Mouse (Mus musculus): ENCODE measurements around the gene Aqp9. TPM values are rescaled to one million over a fixed set of nuclear protein-coding genes. Genes with fewer than 3 reads are reported as not detected.

Aqp9 gene
- polyA plus RNA-seq, 1 experiment = 0.01 TPM

- H3K36me3 ChIP-seq (ENCODE audit: control insufficient read depth, insufficient read depth) = no peaks in the 10 kb centered on the region
- H3K79me3 ChIP-seq (ENCODE audit: low read depth) = no peaks in the 10 kb centered on the region
- H3K27me3 ChIP-seq (ENCODE audit: control insufficient read depth, insufficient read depth, insufficient read length) = peaks cover 11% of the 10 kb centered on the region
- no peak overlapping the region for H3ac ChIP-seq (ENCODE audit: control insufficient read depth, insufficient read length, low read depth)
- H3K4me3 ChIP-seq (ENCODE audit: insufficient read depth, poor library complexity, severe bottlenecking) = no peak overlapping the region
- TF ChIP-seq MYOD1 (IDR thresholded peaks at IDR 0.05; ENCODE audit: control insufficient read depth, insufficient read length, low read depth) (no peak), MYOG (IDR thresholded peaks at IDR 0.05; ENCODE audit: control insufficient read depth, extremely low read depth, insufficient read length) (no peak), MAX (IDR thresholded peaks at IDR 0.05) (no peak)
- H3K79me2 ChIP-seq (ENCODE audit: control insufficient read depth, insufficient read depth) = no peaks in the 10 kb centered on the region
Measured at GRCm38 (mm10) chr9:71166019-71166705, 2.3 kb downstream of the Aqp9 start.

- no peak overlapping the region for H3ac ChIP-seq (ENCODE audit: control insufficient read depth, insufficient read length, low read depth)
- H3K36me3 ChIP-seq (ENCODE audit: control insufficient read depth, insufficient read depth) = no peaks in the 10 kb centered on the region
- no peaks in the 10 kb centered on the region for H3K79me3 ChIP-seq (ENCODE audit: low read depth)
- no peak overlapping the region for H3K4me3 ChIP-seq (ENCODE audit: insufficient read depth, poor library complexity, severe bottlenecking)
- H3K27me3 ChIP-seq (ENCODE audit: control insufficient read depth, insufficient read depth, insufficient read length) = peaks cover 11% of the 10 kb centered on the region
- no peak for TF ChIP-seq MYOG (IDR thresholded peaks at IDR 0.05; ENCODE audit: control insufficient read depth, extremely low read depth, insufficient read length)
- TF ChIP-seq USF1 (IDR thresholded peaks at IDR 0.05; ENCODE audit: low read depth) = no peak
- TF ChIP-seq CTCF (IDR thresholded peaks at IDR 0.05; ENCODE audit: control insufficient read depth, insufficient read depth, insufficient read length) = no peak
- TF ChIP-seq MAX (IDR thresholded peaks at IDR 0.05) = no peak
- no peaks in the 10 kb centered on the region for H3K79me2 ChIP-seq (ENCODE audit: control insufficient read depth, insufficient read depth)
Measured at GRCm38 (mm10) chr9:71165510-71165909, 3.0 kb downstream of the Aqp9 start.

- Histone ChIP-seq H3K79me2 (ENCODE audit: control insufficient read depth, insufficient read depth) (no peaks in the 10 kb centered on the region), H3K79me3 (ENCODE audit: low read depth) (no peaks in the 10 kb centered on the region), H3ac (ENCODE audit: control insufficient read depth, insufficient read length, low read depth) (no peak overlapping the region), H3K36me3 (ENCODE audit: control insufficient read depth, insufficient read depth) (no peaks in the 10 kb centered on the region), H3K27me3 (ENCODE audit: control insufficient read depth, insufficient read depth, insufficient read length) (peaks cover 11% of the 10 kb centered on the region), H3K4me3 (ENCODE audit: insufficient read depth, poor library complexity, severe bottlenecking) (no peak overlapping the region)
- TF ChIP-seq MYOG (IDR thresholded peaks at IDR 0.05; ENCODE audit: control insufficient read depth, extremely low read depth, insufficient read length) = no peak
- TF ChIP-seq MYOD1 (IDR thresholded peaks at IDR 0.05; ENCODE audit: control insufficient read depth, insufficient read length, low read depth) = no peak
- TF ChIP-seq CEBPB (IDR thresholded peaks at IDR 0.05; ENCODE audit: low read depth) = no peak
- no peak for TF ChIP-seq FOSL1 (IDR thresholded peaks at IDR 0.05; ENCODE audit: insufficient read depth, low read length, poor library complexity, severe bottlenecking)
- TF ChIP-seq USF1 (IDR thresholded peaks at IDR 0.05; ENCODE audit: low read depth) = no peak
- no peak for TF ChIP-seq MAX (IDR thresholded peaks at IDR 0.05)
- TF ChIP-seq CTCF (IDR thresholded peaks at IDR 0.05; ENCODE audit: control insufficient read depth, insufficient read depth, insufficient read length) = no peak
Measured at GRCm38 (mm10) chr9:71165061-71165460, 3.4 kb downstream of the Aqp9 start.

GRCm38 (mm10) chr9:71164353-71164752, 4.1 kb downstream of the Aqp9 start:
- Histone ChIP-seq H3ac (ENCODE audit: control insufficient read depth, insufficient read length, low read depth) (no peak overlapping the region), H3K79me3 (ENCODE audit: low read depth) (no peaks in the 10 kb centered on the region), H3K4me3 (ENCODE audit: insufficient read depth, poor library complexity, severe bottlenecking) (no peak overlapping the region), H3K79me2 (ENCODE audit: control insufficient read depth, insufficient read depth) (no peaks in the 10 kb centered on the region), H3K27me3 (ENCODE audit: control insufficient read depth, insufficient read depth, insufficient read length) (peaks cover 11% of the 10 kb centered on the region), H3K36me3 (ENCODE audit: control insufficient read depth, insufficient read depth) (no peaks in the 10 kb centered on the region)
- TF ChIP-seq FOSL1 (IDR thresholded peaks at IDR 0.05; ENCODE audit: insufficient read depth, low read length, poor library complexity, severe bottlenecking) (no peak), MYOG (IDR thresholded peaks at IDR 0.05; ENCODE audit: control insufficient read depth, extremely low read depth, insufficient read length) (no peak), USF1 (IDR thresholded peaks at IDR 0.05; ENCODE audit: low read depth) (no peak), CEBPB (IDR thresholded peaks at IDR 0.05; ENCODE audit: low read depth) (no peak), MYOD1 (IDR thresholded peaks at IDR 0.05; ENCODE audit: control insufficient read depth, insufficient read length, low read depth) (no peak), MAX (IDR thresholded peaks at IDR 0.05) (no peak), CTCF (IDR thresholded peaks at IDR 0.05; ENCODE audit: control insufficient read depth, insufficient read depth, insufficient read length) (no peak)

GRCm38 (mm10) chr9:71162858-71163740, 5.4 kb downstream of the Aqp9 start:
- no peak overlapping the region for H3ac ChIP-seq (ENCODE audit: control insufficient read depth, insufficient read length, low read depth)
- H3K79me2 ChIP-seq (ENCODE audit: control insufficient read depth, insufficient read depth) = no peaks in the 10 kb centered on the region
- peaks cover 8% of the 10 kb centered on the region for H3K27me3 ChIP-seq (ENCODE audit: control insufficient read depth, insufficient read depth, insufficient read length)
- no peaks in the 10 kb centered on the region for H3K36me3 ChIP-seq (ENCODE audit: control insufficient read depth, insufficient read depth)
- H3K79me3 ChIP-seq (ENCODE audit: low read depth) = no peaks in the 10 kb centered on the region
- H3K4me3 ChIP-seq (ENCODE audit: insufficient read depth, poor library complexity, severe bottlenecking) = no peak overlapping the region
- TF ChIP-seq USF1 (IDR thresholded peaks at IDR 0.05; ENCODE audit: low read depth) = no peak
- no peak for TF ChIP-seq FOSL1 (IDR thresholded peaks at IDR 0.05; ENCODE audit: insufficient read depth, low read length, poor library complexity, severe bottlenecking)
- no peak for TF ChIP-seq MYOD1 (IDR thresholded peaks at IDR 0.05; ENCODE audit: control insufficient read depth, insufficient read length, low read depth)
- no peak for TF ChIP-seq CEBPB (IDR thresholded peaks at IDR 0.05; ENCODE audit: low read depth)
- TF ChIP-seq MAX (IDR thresholded peaks at IDR 0.05) = no peak
- TF ChIP-seq CTCF (IDR thresholded peaks at IDR 0.05; ENCODE audit: control insufficient read depth, insufficient read depth, insufficient read length) = no peak
- no peak for TF ChIP-seq MYOG (IDR thresholded peaks at IDR 0.05; ENCODE audit: control insufficient read depth, extremely low read depth, insufficient read length)
